Mouse (Mus musculus) left cerebral cortex, postnatal 25 days (tissue): ENCODE measurements at regions not wholly inside any gene's neighbourhood (a gene's known extent, or its start where the extent isn't known, plus 50 kb on each side); places are given as distances from the start of the nearest gene placed in this dataset.

Source experiments
- DNase-seq, 2 experiments: peaks; one replicate each; pipeline ENCODE4 v3.0.0; 2022; ENCODE audit warnings: low spot score in 2 of 2, mixed read lengths in 1 of 2
- intact Hi-C: fragments of 180-260 bp; cut with DNase I; formaldehyde crosslinking; loops from one replicate; pipeline ENCODE4 v1.15.1; 2025

GRCm38 (mm10) chr10:113285483-113285882 lies 356.7 kb upstream of the Atxn7l3b start:
- intact Hi-C loops, result no loop called here
- no peak for DNase-seq

- intact Hi-C loops, result no loop called here
- DNase-seq, result peak; percentile 38 to 74
These were observed 312.1 kb upstream of the Atxn7l3b start for GRCm38 (mm10) chr10:113240766-113241372.
